Mouse (Mus musculus): ENCODE data around the gene Il1r2.

- TF ChIP-seq POLR2A (IDR thresholded peaks at IDR 0.05; ENCODE audit: low read depth, low read length) (no peak), CTCF (conservative IDR thresholded peaks at IDR 0.05; ENCODE audit: insufficient read depth, insufficient read length, low read depth, low read length) (no peak)
Observed at GRCm38 (mm10) chr1:40094601-40095304, 20.9 kb downstream of the Il1r2 start.
